Mouse (Mus musculus): Measurements from ENCODE around the gene Slc30a7.

DNA sequence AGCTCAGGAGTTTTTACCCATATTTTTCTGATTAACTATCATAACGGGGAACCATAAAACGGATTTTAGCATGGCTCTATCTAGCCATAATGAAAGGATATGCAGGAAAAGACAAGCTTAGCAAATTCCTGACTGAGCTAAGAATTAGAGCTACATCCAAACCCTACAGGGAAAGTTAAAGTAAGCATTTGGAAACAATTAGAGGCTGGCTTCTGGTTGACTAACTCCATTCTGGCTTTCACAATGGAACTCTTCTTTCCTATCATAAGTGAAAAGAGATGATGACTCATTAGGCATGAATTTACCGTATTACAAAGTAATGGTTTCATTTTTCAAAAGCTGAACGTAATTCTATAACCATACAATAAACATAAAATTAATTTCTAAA is 45.2 kb downstream of the Slc30a7 start:
- TF ChIP-seq CTCF (IDR thresholded peaks at IDR 0.05; ENCODE audit: low read depth, low read length): no peak
- no peak for TF ChIP-seq POLR2A (IDR thresholded peaks at IDR 0.05; ENCODE audit: extremely low read depth, insufficient read depth, low read length)
